Mouse (Mus musculus) testis, adult 2 months (tissue): Measurements from ENCODE around the gene Zfp383.
"Not testable (repeated sequence)": the region's sequence is repeated elsewhere in the genome, so short reads cannot be mapped to it uniquely, and the experiment has no call there.

Experiments
- CTCF ChIP-seq: fragments of 200-500 bp; IDR thresholded peaks from 2 replicates; pipeline ENCODE4 v1.5.1; 2012; ENCODE audit warnings: low read depth, mild to moderate bottlenecking, inconsistent platforms, low read length, moderate library complexity; ENCODE audit not compliant: control insufficient read depth, insufficient read depth, insufficient replicate concordance
- POLR2A ChIP-seq: fragments of 200-500 bp; IDR thresholded peaks from 2 replicates; pipeline ENCODE4 v1.6.1; 2012; ENCODE audit warnings: low read depth, mild to moderate bottlenecking, inconsistent platforms, low read length, moderate library complexity; ENCODE audit not compliant: control insufficient read depth

DNA sequence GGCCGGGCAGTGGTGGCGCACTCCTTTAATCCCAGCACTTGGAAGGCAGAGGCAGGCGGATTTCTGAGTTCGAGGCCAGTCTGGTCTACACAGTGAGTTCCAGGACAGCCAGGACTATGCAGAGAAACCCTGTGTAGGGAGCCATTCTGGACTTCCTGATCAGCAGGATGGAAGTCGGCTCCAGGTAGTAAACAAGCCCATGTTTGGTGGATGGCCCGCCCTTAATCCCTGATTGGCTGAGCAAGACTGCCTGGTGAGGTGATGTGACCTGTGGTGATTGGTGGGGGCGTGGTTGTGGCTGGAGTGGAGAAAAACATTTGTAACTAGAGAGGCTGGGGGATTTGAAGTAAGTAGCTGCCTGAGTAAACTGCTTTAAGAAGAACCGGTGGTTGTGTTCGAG lies 30.5 kb upstream of the Zfp383 start:
- TF ChIP-seq POLR2A, CTCF: not testable (repeated sequence)
